Mouse (Mus musculus) limb, embryonic 11.5 days (tissue): ENCODE measurements around the gene Rasgrp3. TPM values are rescaled to one million over a fixed set of nuclear protein-coding genes. Genes with fewer than 3 reads are reported as not detected.

Experiments
- ATAC-seq: fragments of 200-750 bp; cut with Nextera tagmentation; 2 replicates; pipeline ENCODE4 v1.8.0; 2017; ENCODE audit warnings: low read depth; ENCODE audit not compliant: insufficient number of reproducible peaks, low FRiP score, low TSS enrichment
- DNase-seq: peaks from one replicate; pipeline ENCODE4 v3.0.0-alpha.2; 2015; ENCODE audit warnings: low spot score
- H3K27ac ChIP-seq: fragments of 300-500 bp; sonication (generic); replicated peaks from 2 replicates; pipeline ENCODE4 v1.5.1; 2014; ENCODE audit warnings: low read depth, mild to moderate bottlenecking, low read length
- H3K27me3 ChIP-seq: fragments of 300-500 bp; sonication (generic); 2 replicates; pipeline ENCODE4 v1.6.1; 2014; ENCODE audit warnings: mild to moderate bottlenecking, low read length, mixed read lengths; ENCODE audit not compliant: control insufficient read depth, insufficient read depth
- H3K36me3 ChIP-seq: fragments of 300-500 bp; sonication (generic); 2 replicates; pipeline ENCODE4 v1.6.1; 2014; ENCODE audit warnings: mild to moderate bottlenecking, low read length, moderate library complexity, mixed read lengths; ENCODE audit not compliant: control insufficient read depth, insufficient read depth
- H3K4me1 ChIP-seq: fragments of 300-500 bp; sonication (generic); 2 replicates; pipeline ENCODE4 v1.6.1; 2014; ENCODE audit warnings: low read length, mixed read lengths; ENCODE audit not compliant: control insufficient read depth, insufficient read depth
- H3K4me2 ChIP-seq: fragments of 300-500 bp; sonication (generic); 2 replicates; pipeline ENCODE4 v1.6.1; 2014; ENCODE audit warnings: low read depth, mild to moderate bottlenecking, moderate library complexity; ENCODE audit not compliant: severe bottlenecking
- H3K4me3 ChIP-seq: fragments of 300-500 bp; sonication (generic); 2 replicates; pipeline ENCODE4 v1.5.1; 2014; ENCODE audit warnings: low read depth, low read length
- H3K9ac ChIP-seq: fragments of 300-500 bp; sonication (generic); 2 replicates; pipeline ENCODE4 v1.6.1; 2014; ENCODE audit warnings: mild to moderate bottlenecking, low read length
- H3K9me3 ChIP-seq: fragments of 300-500 bp; sonication (generic); 2 replicates; pipeline ENCODE4 v1.6.1; 2016; ENCODE audit warnings: low read length; ENCODE audit not compliant: control insufficient read depth
- WGBS: fragments of 180-500 bp; shearing (Covaris S2); extraction: QIAGEN DNeasy Blood & Tissue Kit; methylation state at CpG from one replicate; pipeline ENCODE4 v1.1.7; 2014; 5-methylcytosine and 5-hydroxymethylcytosine counted together
- polyA plus RNA-seq: library from polyadenylated mRNA; unstranded; fragments of >200 nt; fragmentation: Nextera tagmentation; extraction: Ambion mirVana; gene quantifications from 2 replicates; pipeline ENCODE4 v1.2.1, GENCODE M21; 2014

The Rasgrp3 gene
- polyA plus RNA-seq, 1 experiment from 2014 or later: 9.5 TPM

DNA sequence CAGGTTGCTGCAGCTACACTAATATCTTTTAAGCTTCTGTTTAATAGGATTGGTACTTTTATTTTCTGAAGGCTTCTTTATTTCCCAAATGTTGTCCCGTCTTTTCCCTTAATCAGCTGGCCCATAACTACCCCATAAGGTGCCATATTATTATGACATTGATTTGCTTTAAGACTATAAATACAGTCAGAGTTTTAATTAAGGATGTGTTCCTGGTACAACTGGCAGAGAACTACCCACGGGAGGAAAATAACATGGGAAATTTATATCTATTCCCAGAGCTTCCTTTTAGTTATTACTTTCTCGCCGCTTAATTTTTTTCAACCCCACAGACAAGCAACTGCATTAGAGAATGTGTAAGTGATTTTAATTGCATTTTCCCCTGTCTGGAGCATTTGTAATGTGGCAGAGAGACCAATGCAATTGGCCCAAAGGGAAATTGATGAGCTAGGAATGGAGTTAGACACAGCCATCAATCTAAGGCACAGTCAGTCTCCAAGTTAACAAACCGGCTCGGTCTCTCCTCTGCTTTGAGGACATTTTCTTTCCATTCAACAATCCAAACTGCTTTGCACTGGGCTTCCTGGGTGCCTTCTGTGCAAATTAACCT, 36.1 kb downstream of the Rasgrp3 start:
- Histone ChIP-seq H3K9ac (no peak overlapping the region), H3K4me1 (no peaks in the 10 kb centered on the region), H3K36me3 (no peaks in the 10 kb centered on the region), H3K4me2 (no peak overlapping the region), H3K27ac (no peak overlapping the region), H3K9me3 (no peaks in the 10 kb centered on the region), H3K4me3 (no peak overlapping the region), H3K27me3 (no peaks in the 10 kb centered on the region)
- no peak for DNase-seq
- no peak for ATAC-seq
- 71% methylated on average over 6 of the region's 6 CpGs for WGBS

GRCm38 (mm10) chr17:75472379-75472778, 36.7 kb downstream of the Rasgrp3 start:
- H3K27ac ChIP-seq: no peak overlapping the region
- WGBS: 92% methylated on average over 2 of the region's 2 CpGs
- no peak overlapping the region for H3K4me2 ChIP-seq
- DNase-seq: no peak
- H3K9ac ChIP-seq: no peak overlapping the region
- H3K4me3 ChIP-seq: no peak overlapping the region
- no peaks in the 10 kb centered on the region for H3K27me3 ChIP-seq
- no peaks in the 10 kb centered on the region for H3K36me3 ChIP-seq
- H3K4me1 ChIP-seq: no peaks in the 10 kb centered on the region
- no peak for ATAC-seq
- no peaks in the 10 kb centered on the region for H3K9me3 ChIP-seq

DNA sequence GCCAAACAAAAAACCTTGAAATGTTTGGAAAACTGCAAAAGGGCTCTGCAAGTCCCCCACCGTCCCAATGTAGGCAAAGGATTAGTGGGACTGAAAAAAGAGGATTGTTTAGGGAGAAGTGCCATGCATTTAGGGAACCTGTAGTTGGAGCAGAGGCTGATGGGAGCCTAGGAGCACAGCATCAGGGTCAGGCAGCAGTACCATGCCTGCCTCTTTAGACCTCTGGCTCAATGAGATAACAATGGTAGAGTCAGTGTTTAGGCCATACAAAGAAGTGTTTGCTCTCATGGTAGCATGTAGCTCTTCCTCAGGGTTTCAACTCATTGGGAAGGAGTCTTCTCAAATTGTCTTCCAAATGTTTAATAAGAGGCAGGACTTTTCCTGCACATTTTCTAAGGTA, 40.3 kb downstream of the Rasgrp3 start:
- H3K27ac ChIP-seq: no peak overlapping the region
- no peak for DNase-seq
- WGBS: 76% methylated on average over 1 of the region's 1 CpGs

GRCm38 (mm10) chr17:75476736-75477416, 41.2 kb downstream of the Rasgrp3 start:
- Histone ChIP-seq H3K9ac (no peak overlapping the region), H3K27me3 (no peaks in the 10 kb centered on the region), H3K36me3 (no peaks in the 10 kb centered on the region), H3K27ac (no peak overlapping the region), H3K9me3 (no peaks in the 10 kb centered on the region), H3K4me3 (no peak overlapping the region), H3K4me1 (no peaks in the 10 kb centered on the region), H3K4me2 (no peak overlapping the region)
- 76% methylated on average over 4 of the region's 4 CpGs for WGBS
- DNase-seq (no peak), ATAC-seq (no peak)

More for the DNA sequence above, 40.3 kb downstream of the Rasgrp3 start:
- H3K4me2 ChIP-seq: no peak overlapping the region
- ATAC-seq: no peak
- H3K9me3 ChIP-seq: no peaks in the 10 kb centered on the region
- H3K4me3 ChIP-seq: no peak overlapping the region
- H3K9ac ChIP-seq: no peak overlapping the region
- H3K27me3 ChIP-seq: no peaks in the 10 kb centered on the region
- H3K36me3 ChIP-seq: no peaks in the 10 kb centered on the region
- H3K4me1 ChIP-seq: no peaks in the 10 kb centered on the region

GRCm38 (mm10) chr17:75477655-75478054, 42.0 kb downstream of the Rasgrp3 start:
- Histone ChIP-seq H3K27ac (no peak overlapping the region), H3K9me3 (no peaks in the 10 kb centered on the region), H3K4me1 (no peaks in the 10 kb centered on the region), H3K4me3 (no peak overlapping the region), H3K36me3 (no peaks in the 10 kb centered on the region), H3K9ac (no peak overlapping the region), H3K27me3 (no peaks in the 10 kb centered on the region), H3K4me2 (no peak overlapping the region)
- WGBS: 67% methylated on average over 3 of the region's 3 CpGs
- DNase-seq: no peak
- ATAC-seq: no peak

- H3K4me3 ChIP-seq: no peak overlapping the region
- no peak overlapping the region for H3K4me2 ChIP-seq
- H3K27me3 ChIP-seq: no peaks in the 10 kb centered on the region
- WGBS: 77% methylated on average over 1 of the region's 1 CpGs
- no peaks in the 10 kb centered on the region for H3K4me1 ChIP-seq
- DNase-seq (no peak), ATAC-seq (no peak)
- H3K9me3 ChIP-seq: no peaks in the 10 kb centered on the region
- no peak overlapping the region for H3K27ac ChIP-seq
- H3K36me3 ChIP-seq: no peaks in the 10 kb centered on the region
- H3K9ac ChIP-seq: no peak overlapping the region
These were observed 43.1 kb downstream of the Rasgrp3 start for GRCm38 (mm10) chr17:75478836-75479235.

- no peak for DNase-seq
- H3K4me3 ChIP-seq: no peak overlapping the region
- H3K36me3 ChIP-seq: no peaks in the 10 kb centered on the region
- WGBS: 94% methylated on average over 2 of the region's 2 CpGs
- no peaks in the 10 kb centered on the region for H3K4me1 ChIP-seq
- H3K27ac ChIP-seq: no peak overlapping the region
- no peak for ATAC-seq
- H3K4me2 ChIP-seq: no peak overlapping the region
- H3K9ac ChIP-seq: no peak overlapping the region
- no peaks in the 10 kb centered on the region for H3K27me3 ChIP-seq
- H3K9me3 ChIP-seq: no peaks in the 10 kb centered on the region
These were observed 44.0 kb downstream of the Rasgrp3 start for GRCm38 (mm10) chr17:75479663-75480062.

- no peak overlapping the region for H3K9ac ChIP-seq
- no peaks in the 10 kb centered on the region for H3K36me3 ChIP-seq
- H3K9me3 ChIP-seq: no peaks in the 10 kb centered on the region
- 85% methylated on average over 3 of the region's 3 CpGs for WGBS
- no peak overlapping the region for H3K27ac ChIP-seq
- H3K4me1 ChIP-seq: no peaks in the 10 kb centered on the region
- no peaks in the 10 kb centered on the region for H3K27me3 ChIP-seq
- H3K4me2 ChIP-seq: no peak overlapping the region
- ATAC-seq (no peak), DNase-seq (no peak)
- no peak overlapping the region for H3K4me3 ChIP-seq
These were observed 44.7 kb downstream of the Rasgrp3 start for GRCm38 (mm10) chr17:75480379-75480778.
